Mouse (Mus musculus) cerebellum, adult 11 months (tissue): ENCODE results near the gene Tomm20.

Experiments used
- DNase-seq: peaks from one replicate; pipeline ENCODE4 v3.0.0; 2022

The Tomm20 gene

GRCm38 (mm10) chr8:126951900-126952636 is 6.4 kb upstream of the Tomm20 start:
- no peak for DNase-seq

GRCm38 (mm10) chr8:126949527-126949926 is 3.9 kb upstream of the Tomm20 start:
- no peak for DNase-seq

GRCm38 (mm10) chr8:126946444-126946843 is 800 bp upstream of the Tomm20 start:
- no peak for DNase-seq

- peak; percentile 33 for DNase-seq
Measured at GRCm38 (mm10) chr8:126944781-126945691, 608 bp downstream of the Tomm20 start.

- no peak for DNase-seq
Measured at GRCm38 (mm10) chr8:126943565-126943964, 2.1 kb downstream of the Tomm20 start.

- no peak for DNase-seq
Measured at GRCm38 (mm10) chr8:126937337-126937736, 8.3 kb downstream of the Tomm20 start.

GRCm38 (mm10) chr8:126935932-126936331 is 9.7 kb downstream of the Tomm20 start:
- no peak for DNase-seq

- no peak for DNase-seq
Measured at GRCm38 (mm10) chr8:126935387-126935786, 10.3 kb downstream of the Tomm20 start.

- no peak for DNase-seq
Measured at GRCm38 (mm10) chr8:126932656-126933055, 13.0 kb downstream of the Tomm20 start.

GRCm38 (mm10) chr8:126932249-126932648 is 13.4 kb downstream of the Tomm20 start:
- DNase-seq = no peak

GRCm38 (mm10) chr8:126931720-126932119 is 13.9 kb downstream of the Tomm20 start:
- DNase-seq = no peak

GRCm38 (mm10) chr8:126929607-126930161 is 16.0 kb downstream of the Tomm20 start:
- DNase-seq = peak; percentile 56

- no peak for DNase-seq
Measured at GRCm38 (mm10) chr8:126928755-126929505, 16.7 kb downstream of the Tomm20 start.

GRCm38 (mm10) chr8:126928028-126928427 is 17.6 kb downstream of the Tomm20 start:
- DNase-seq = no peak

GRCm38 (mm10) chr8:126927058-126927457 is 18.6 kb downstream of the Tomm20 start:
- no peak for DNase-seq

- no peak for DNase-seq
Measured at GRCm38 (mm10) chr8:126922981-126923380, 22.7 kb downstream of the Tomm20 start.

- no peak for DNase-seq
Measured at GRCm38 (mm10) chr8:126921432-126921831, 24.2 kb downstream of the Tomm20 start.

GRCm38 (mm10) chr8:126920845-126921244 is 24.8 kb downstream of the Tomm20 start:
- peak; percentile 70 for DNase-seq

- no peak for DNase-seq
Measured at GRCm38 (mm10) chr8:126920386-126920785, 25.3 kb downstream of the Tomm20 start.

GRCm38 (mm10) chr8:126919703-126920102 is 25.9 kb downstream of the Tomm20 start:
- no peak for DNase-seq

- DNase-seq = no peak
Measured at GRCm38 (mm10) chr8:126919255-126919654, 26.4 kb downstream of the Tomm20 start.

- DNase-seq = no peak
Measured at GRCm38 (mm10) chr8:126918356-126918755, 27.3 kb downstream of the Tomm20 start.
